Mouse (Mus musculus) intestine, embryonic 14.5 days (tissue): ENCODE results near the gene Ppp3ca. TPM values are rescaled to one million over a fixed set of nuclear protein-coding genes. Genes with fewer than 3 reads are reported as not detected.

Experiments
- ATAC-seq: fragments of 200-750 bp; cut with Nextera tagmentation; replicated peaks from 2 replicates; pipeline ENCODE4 v1.8.0; 2017; ENCODE audit warnings: low read depth, moderate number of reproducible peaks, moderate TSS enrichment, moderate library complexity; ENCODE audit not compliant: low FRiP score, low TSS enrichment
- DNase-seq: peaks from one replicate; pipeline ENCODE4 v3.0.0-alpha.2; 2018; ENCODE audit warnings: low spot score
- H3K27ac ChIP-seq: fragments of 300-500 bp; sonication (generic); 2 replicates; pipeline ENCODE4 v1.5.1; 2014; ENCODE audit warnings: low read depth, mild to moderate bottlenecking, control low read depth
- H3K27me3 ChIP-seq: fragments of 300-500 bp; sonication (generic); replicated peaks from 2 replicates; pipeline ENCODE4 v1.6.1; 2014; ENCODE audit warnings: low read length, control low read depth; ENCODE audit not compliant: control insufficient read depth, insufficient read depth
- H3K36me3 ChIP-seq: fragments of 300-500 bp; sonication (generic); 2 replicates; pipeline ENCODE4 v1.6.1; 2014; ENCODE audit warnings: low read length, control low read depth; ENCODE audit not compliant: control insufficient read depth, insufficient read depth
- H3K4me1 ChIP-seq: fragments of 300-500 bp; sonication (generic); replicated peaks from 2 replicates; pipeline ENCODE4 v1.6.1; 2014; ENCODE audit warnings: low read length, control low read depth, mixed read lengths; ENCODE audit not compliant: control insufficient read depth, insufficient read depth
- H3K4me2 ChIP-seq: fragments of 300-500 bp; sonication (generic); 2 replicates; pipeline ENCODE4 v1.6.1; 2014; ENCODE audit warnings: low read length
- H3K4me3 ChIP-seq: fragments of 300-500 bp; sonication (generic); 2 replicates; pipeline ENCODE4 v1.5.1; 2014; ENCODE audit warnings: low read depth, low read length, control low read depth, mixed read lengths
- H3K9ac ChIP-seq: fragments of 300-500 bp; sonication (generic); 2 replicates; pipeline ENCODE4 v1.6.1; 2014; ENCODE audit warnings: mild to moderate bottlenecking, low read length
- H3K9me3 ChIP-seq: fragments of 300-500 bp; sonication (generic); 2 replicates; pipeline ENCODE4 v1.6.1; 2016; ENCODE audit warnings: low read length, control low read depth; ENCODE audit not compliant: control insufficient read depth
- WGBS: fragments of 180-500 bp; shearing (Covaris S2); extraction: QIAGEN DNeasy Blood & Tissue Kit; methylation state at CpG from one replicate; pipeline ENCODE4 v1.1.7; 2014; 5-methylcytosine and 5-hydroxymethylcytosine counted together
- polyA plus RNA-seq: library from polyadenylated mRNA; unstranded; fragments of >200 nt; fragmentation: Nextera tagmentation; extraction: Ambion mirVana; gene quantifications from 2 replicates; pipeline ENCODE4 v1.2.1, GENCODE M21; 2014

Ppp3ca gene
- polyA plus RNA-seq, 1 experiment from 2014 or later, result 50.4 TPM

- Histone ChIP-seq H3K4me3 (no peak overlapping the region), H3K9me3 (no peaks in the 10 kb centered on the region), H3K9ac (no peak overlapping the region), H3K36me3 (no peaks in the 10 kb centered on the region), H3K4me2 (no peak overlapping the region), H3K4me1 (peaks cover 6% of the 10 kb centered on the region; the same call in 1 of the 2 replicates), H3K27ac (no peak overlapping the region), H3K27me3 (no peaks in the 10 kb centered on the region)
- ATAC-seq (no peak), DNase-seq (no peak)
These were observed 52.6 kb downstream of the Ppp3ca start for GRCm38 (mm10) chr3:136722493-136722892.

- H3K4me2 ChIP-seq, result no peak overlapping the region
- DNase-seq, result peak; percentile 58
- no peaks in the 10 kb centered on the region for H3K9me3 ChIP-seq
- no peaks in the 10 kb centered on the region for H3K27me3 ChIP-seq
- no peak for ATAC-seq
- 20% methylated on average over 7 of the region's 7 CpGs for WGBS
- H3K4me1 ChIP-seq, result peaks cover 6% of the 10 kb centered on the region; the same call in 1 of the 2 replicates
- no peak overlapping the region for H3K27ac ChIP-seq
- H3K9ac ChIP-seq, result no peak overlapping the region
- no peaks in the 10 kb centered on the region for H3K36me3 ChIP-seq
- H3K4me3 ChIP-seq, result no peak overlapping the region
These were observed 55.6 kb downstream of the Ppp3ca start for GRCm38 (mm10) chr3:136725311-136726156.

GRCm38 (mm10) chr3:136727877-136728276, 58.0 kb downstream of the Ppp3ca start:
- 87% methylated on average over 2 of the region's 2 CpGs for WGBS

GRCm38 (mm10) chr3:136729978-136730377, 60.1 kb downstream of the Ppp3ca start:
- H3K27me3 ChIP-seq, result no peaks in the 10 kb centered on the region
- H3K36me3 ChIP-seq, result no peaks in the 10 kb centered on the region
- 58% methylated on average over 10 of the region's 10 CpGs for WGBS

More at GRCm38 (mm10) chr3:136727877-136728276, 58.0 kb downstream of the Ppp3ca start:
- H3K4me1 ChIP-seq, result no peaks in the 10 kb centered on the region
- no peaks in the 10 kb centered on the region for H3K9me3 ChIP-seq
- H3K4me2 ChIP-seq, result no peak overlapping the region
- no peak overlapping the region for H3K4me3 ChIP-seq
- ATAC-seq, result no peak
- no peak overlapping the region for H3K9ac ChIP-seq
- no peak overlapping the region for H3K27ac ChIP-seq
- DNase-seq, result no peak
- no peaks in the 10 kb centered on the region for H3K36me3 ChIP-seq
- no peaks in the 10 kb centered on the region for H3K27me3 ChIP-seq

GRCm38 (mm10) chr3:136731579-136731978, 61.7 kb downstream of the Ppp3ca start:
- no peaks in the 10 kb centered on the region for H3K27me3 ChIP-seq
- DNase-seq (no peak), ATAC-seq (no peak)
- no peak overlapping the region for H3K4me3 ChIP-seq
- no peak overlapping the region for H3K4me2 ChIP-seq
- H3K36me3 ChIP-seq, result no peaks in the 10 kb centered on the region
- 90% methylated on average over 6 of the region's 6 CpGs for WGBS
- H3K27ac ChIP-seq, result no peak overlapping the region
- no peaks in the 10 kb centered on the region for H3K9me3 ChIP-seq
- no peak overlapping the region for H3K9ac ChIP-seq
- H3K4me1 ChIP-seq, result no peaks in the 10 kb centered on the region

More at GRCm38 (mm10) chr3:136729978-136730377, 60.1 kb downstream of the Ppp3ca start:
- DNase-seq, result no peak
- H3K27ac ChIP-seq, result no peak overlapping the region
- no peak overlapping the region for H3K4me2 ChIP-seq
- H3K4me3 ChIP-seq, result no peak overlapping the region
- ATAC-seq, result no peak
- H3K4me1 ChIP-seq, result no peaks in the 10 kb centered on the region
- H3K9ac ChIP-seq, result no peak overlapping the region
- H3K9me3 ChIP-seq, result no peaks in the 10 kb centered on the region

- DNase-seq (no peak), ATAC-seq (no peak)
- no peak overlapping the region for H3K27ac ChIP-seq
- WGBS, result 69% methylated on average over 1 of the region's 1 CpGs
- H3K9me3 ChIP-seq, result no peaks in the 10 kb centered on the region
- H3K27me3 ChIP-seq, result no peaks in the 10 kb centered on the region
- H3K36me3 ChIP-seq, result no peaks in the 10 kb centered on the region
- H3K4me2 ChIP-seq, result no peak overlapping the region
- no peaks in the 10 kb centered on the region for H3K4me1 ChIP-seq
- H3K9ac ChIP-seq, result no peak overlapping the region
- H3K4me3 ChIP-seq, result no peak overlapping the region
These were observed 66.1 kb downstream of the Ppp3ca start for GRCm38 (mm10) chr3:136736021-136736420.

- no peak for DNase-seq
These were observed 66.9 kb downstream of the Ppp3ca start for GRCm38 (mm10) chr3:136736773-136737298.

GRCm38 (mm10) chr3:136738474-136738873, 68.5 kb downstream of the Ppp3ca start:
- no peaks in the 10 kb centered on the region for H3K27me3 ChIP-seq
- no peak overlapping the region for H3K9ac ChIP-seq
- no peaks in the 10 kb centered on the region for H3K9me3 ChIP-seq
- DNase-seq (no peak), ATAC-seq (no peak)
- no peak overlapping the region for H3K4me3 ChIP-seq
- 79% methylated on average over 1 of the region's 1 CpGs for WGBS
- no peak overlapping the region for H3K4me2 ChIP-seq
- H3K27ac ChIP-seq, result no peak overlapping the region
- H3K4me1 ChIP-seq, result no peaks in the 10 kb centered on the region
- H3K36me3 ChIP-seq, result no peaks in the 10 kb centered on the region

More at GRCm38 (mm10) chr3:136736773-136737298, 66.9 kb downstream of the Ppp3ca start:
- 82% methylated on average over 7 of the region's 7 CpGs for WGBS
- Histone ChIP-seq H3K9me3 (no peaks in the 10 kb centered on the region), H3K9ac (no peak overlapping the region), H3K36me3 (no peaks in the 10 kb centered on the region), H3K4me3 (no peak overlapping the region), H3K27me3 (no peaks in the 10 kb centered on the region), H3K4me2 (no peak overlapping the region), H3K27ac (no peak overlapping the region), H3K4me1 (no peaks in the 10 kb centered on the region)
- ATAC-seq, result no peak
